Mouse (Mus musculus) E14TG2a.4 (cell line): ENCODE measurements at regions not wholly inside any gene's neighbourhood (a gene's known extent, or its start where the extent isn't known, plus 50 kb on each side); places are given as distances from the start of the nearest gene placed in this dataset.

ENCODE experiments used
- CTCF ChIP-seq: conservative IDR thresholded peaks from 2 replicates; pipeline ENCODE4 v1.5.1; 2014; ENCODE audit warnings: low read length
- NANOG ChIP-seq: IDR thresholded peaks from 2 replicates; pipeline ENCODE4 v1.6.1; 2014; ENCODE audit warnings: borderline replicate concordance, low read length, mixed read lengths

DNA sequence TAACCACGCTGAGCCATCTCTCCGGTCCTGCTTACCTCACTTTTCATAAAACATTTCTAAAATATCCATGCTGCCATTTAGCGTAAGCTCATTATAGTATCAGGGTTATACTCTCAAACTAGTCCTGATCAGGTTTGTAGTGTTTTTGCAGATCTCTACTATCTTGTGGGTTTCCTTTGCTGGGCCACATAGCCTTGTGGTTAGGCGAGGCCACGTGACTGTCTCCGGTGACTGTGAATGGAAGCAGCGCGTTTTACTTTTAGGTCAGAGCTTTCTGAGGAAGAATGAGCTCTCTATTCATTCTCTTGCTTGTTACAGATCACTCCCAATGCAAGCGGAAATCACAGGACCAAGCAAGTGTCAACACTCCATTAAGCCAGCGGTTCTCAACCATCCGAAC, 71.4 kb upstream of the Grip1 start:
- TF ChIP-seq CTCF (no peak), NANOG (no peak)
